Mouse (Mus musculus) ES-Bruce4 (cell line): ENCODE data around the gene Wnt10b.

Experiments used
- CTCF ChIP-seq: IDR thresholded peaks from one replicate; pipeline ENCODE4 v1.8.1; 2011; ENCODE audit warnings: low read depth, low read length
- POLR2A ChIP-seq: IDR thresholded peaks from one replicate; pipeline ENCODE4 v1.8.1; 2011; ENCODE audit warnings: low read length; ENCODE audit not compliant: insufficient read depth

GRCm38 (mm10) chr15:98753021-98753423 lies 24.9 kb downstream of the Wnt10b start:
- TF ChIP-seq CTCF (no peak), POLR2A (no peak)
